Mouse (Mus musculus): ENCODE data around the gene Plac8.

Plac8 gene

GRCm38 (mm10) chr5:100572069-100572468 lies at the start of gene Plac8:
Gene Plac8 (minus strand): TSS chr5:100572245.
- no peak for DNase-seq

- no peak for DNase-seq
These were observed 48.9 kb upstream of the Plac8 start for GRCm38 (mm10) chr5:100620952-100621351.

- no peak for DNase-seq
These were observed 47.7 kb upstream of the Plac8 start for GRCm38 (mm10) chr5:100619586-100620275.

- no peak for DNase-seq
These were observed 42.1 kb upstream of the Plac8 start for GRCm38 (mm10) chr5:100613896-100614768.

GRCm38 (mm10) chr5:100607868-100608267 lies 35.8 kb upstream of the Plac8 start:
- no peak for DNase-seq

- DNase-seq: no peak
These were observed 35.2 kb upstream of the Plac8 start for GRCm38 (mm10) chr5:100607090-100607762.

GRCm38 (mm10) chr5:100605828-100606229 lies 33.8 kb upstream of the Plac8 start:
- DNase-seq: no peak

- no peak for DNase-seq
These were observed 32.0 kb upstream of the Plac8 start for GRCm38 (mm10) chr5:100604061-100604460.

GRCm38 (mm10) chr5:100601864-100602263 lies 29.8 kb upstream of the Plac8 start:
- no peak for DNase-seq

GRCm38 (mm10) chr5:100598961-100599463 lies 27.0 kb upstream of the Plac8 start:
- DNase-seq: no peak

GRCm38 (mm10) chr5:100597886-100598485 lies 25.9 kb upstream of the Plac8 start:
- DNase-seq: peak; percentile 10

GRCm38 (mm10) chr5:100595999-100596398 lies 24.0 kb upstream of the Plac8 start:
- no peak for DNase-seq

GRCm38 (mm10) chr5:100594803-100595467 lies 22.9 kb upstream of the Plac8 start:
- no peak for DNase-seq

- DNase-seq: no peak
These were observed 18.5 kb upstream of the Plac8 start for GRCm38 (mm10) chr5:100590505-100590904.

- DNase-seq: no peak
These were observed 15.6 kb upstream of the Plac8 start for GRCm38 (mm10) chr5:100587626-100588025.

GRCm38 (mm10) chr5:100587136-100587535 lies 15.1 kb upstream of the Plac8 start:
- no peak for DNase-seq

GRCm38 (mm10) chr5:100585657-100586056 lies 13.6 kb upstream of the Plac8 start:
- no peak for DNase-seq

GRCm38 (mm10) chr5:100585206-100585644 lies 13.2 kb upstream of the Plac8 start:
- no peak for DNase-seq

GRCm38 (mm10) chr5:100583066-100583465 lies 11.0 kb upstream of the Plac8 start:
- no peak for DNase-seq

- no peak for DNase-seq
These were observed 10.4 kb upstream of the Plac8 start for GRCm38 (mm10) chr5:100582435-100582826.

- no peak for DNase-seq
These were observed 9.8 kb upstream of the Plac8 start for GRCm38 (mm10) chr5:100581622-100582434.

All from thymus, postnatal 14 days (tissue).